Mouse (Mus musculus) G1E (cell line): ENCODE data around the gene Lrrc8d. TPM values are rescaled to one million over a fixed set of nuclear protein-coding genes. Genes with fewer than 3 reads are reported as not detected.

Source experiments
- ATAC-seq: 2 replicates; pipeline ENCODE4 v1.8.0; 2016; ENCODE audit warnings: mild to moderate bottlenecking; ENCODE audit not compliant: insufficient number of reproducible peaks, poor library complexity, low FRiP score, severe bottlenecking; ENCODE audit errors: extremely low read depth
- DNase-seq: peaks from one replicate; pipeline ENCODE4 v3.0.0; 2012; ENCODE audit warnings: low spot score
- H3K27me3 ChIP-seq: 2 replicates; pipeline ENCODE4 v1.6.1; 2012; ENCODE audit warnings: mild to moderate bottlenecking, low read length, inconsistent platforms; ENCODE audit not compliant: insufficient read depth
- H3K36me3 ChIP-seq: replicated peaks from 2 replicates; pipeline ENCODE3; 2012; ENCODE audit warnings: mild to moderate bottlenecking, inconsistent platforms
- H3K4me1 ChIP-seq: 2 replicates; pipeline ENCODE4 v1.6.1; 2012; ENCODE audit warnings: low read depth, low read length, inconsistent platforms, mixed read lengths; ENCODE audit not compliant: insufficient read depth
- H3K4me3 ChIP-seq: 2 replicates; pipeline ENCODE4 v1.5.1; 2012; ENCODE audit warnings: low read depth, mild to moderate bottlenecking, inconsistent platforms, low read length, moderate library complexity, mixed read lengths
- H3K9me3 ChIP-seq: replicated peaks from 2 replicates; pipeline ENCODE4 v1.6.1; 2012; ENCODE audit warnings: inconsistent platforms
- CTCF ChIP-seq: IDR thresholded peaks from 2 replicates; pipeline ENCODE4 v1.5.1; 2012; ENCODE audit warnings: low read depth, low read length, inconsistent platforms, mixed read lengths
- GATA1 ChIP-seq: IDR thresholded peaks from 2 replicates; pipeline ENCODE4 v1.6.1; 2012; ENCODE audit warnings: borderline replicate concordance, low read length, inconsistent platforms, mixed read lengths
- GATA2 ChIP-seq: IDR thresholded peaks from 2 replicates; pipeline ENCODE4 v1.6.1; 2012; ENCODE audit warnings: low read depth, low read length, inconsistent platforms, borderline replicate concordance
- POLR2AphosphoS5 ChIP-seq: IDR thresholded peaks from 2 replicates; pipeline ENCODE4 v1.6.1; 2012; ENCODE audit warnings: low read depth, low read length, inconsistent platforms; ENCODE audit not compliant: insufficient replicate concordance
- TAL1 ChIP-seq: conservative IDR thresholded peaks from 2 replicates; pipeline ENCODE4 v1.6.1; 2012; ENCODE audit warnings: low read depth, low read length, inconsistent platforms, mixed read lengths
- polyA plus RNA-seq: library from polyadenylated mRNA; stranded (reverse); fragments of >175 nt; gene quantifications from 2 replicates; pipeline ENCODE4 v1.2.3, GENCODE M21; 2012
- total RNA-seq, 2 experiments: library from RNA; stranded (forward) in 1 of 2; stranded (reverse) in 1 of 2; fragments of 200-1000 nt in 1 of 2; fragments of >200 nt in 1 of 2; fragmentation: Nextera tagmentation in 1 of 2; gene quantifications; 2 replicates each; pipeline ENCODE4 v1.2.3; 2014 to 2017

Lrrc8d gene
- total and polyA plus RNA-seq, 3 experiments, result 0.23 to 0.38 TPM; not detected in 1

GRCm38 (mm10) chr5:105737145-105737544, 37.4 kb downstream of the Lrrc8d start:
- no peak for TF ChIP-seq GATA1
- TF ChIP-seq GATA2, result no peak
- TF ChIP-seq TAL1, result no peak
- TF ChIP-seq CTCF, result no peak
- no peak for TF ChIP-seq POLR2AphosphoS5
- peaks cover 30% of the 10 kb centered on the region for H3K9me3 ChIP-seq
- no peaks in the 10 kb centered on the region for H3K36me3 ChIP-seq
- DNase-seq (no peak), ATAC-seq (no peak)
- H3K27me3 ChIP-seq, result no peaks in the 10 kb centered on the region
- no peak overlapping the region for H3K4me3 ChIP-seq
- no peaks in the 10 kb centered on the region for H3K4me1 ChIP-seq

DNA sequence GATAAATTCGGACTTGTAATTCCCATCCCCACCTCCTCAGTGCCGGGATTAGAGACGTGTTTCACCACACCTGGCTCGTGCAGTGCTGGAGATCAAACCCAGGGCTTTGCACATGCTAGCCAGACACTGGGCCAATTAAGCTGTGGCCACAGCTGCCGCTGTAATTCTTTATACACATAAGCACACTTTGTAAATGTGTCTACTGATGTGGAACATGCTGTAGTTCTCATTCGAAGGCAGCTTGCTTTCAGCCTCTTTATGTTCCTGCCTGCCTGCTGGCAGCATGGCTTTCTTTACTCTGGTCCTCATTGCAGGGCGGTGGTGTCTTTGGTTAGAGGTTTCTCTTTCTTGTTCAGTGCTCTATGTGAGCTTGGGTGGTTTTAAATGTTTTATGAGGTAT, 40.7 kb downstream of the Lrrc8d start:
- H3K36me3 ChIP-seq, result no peaks in the 10 kb centered on the region
- no peak for TF ChIP-seq CTCF
- TF ChIP-seq GATA2, result no peak
- no peak for TF ChIP-seq TAL1
- TF ChIP-seq POLR2AphosphoS5, result no peak
- no peak for TF ChIP-seq GATA1
- no peak for DNase-seq

DNA sequence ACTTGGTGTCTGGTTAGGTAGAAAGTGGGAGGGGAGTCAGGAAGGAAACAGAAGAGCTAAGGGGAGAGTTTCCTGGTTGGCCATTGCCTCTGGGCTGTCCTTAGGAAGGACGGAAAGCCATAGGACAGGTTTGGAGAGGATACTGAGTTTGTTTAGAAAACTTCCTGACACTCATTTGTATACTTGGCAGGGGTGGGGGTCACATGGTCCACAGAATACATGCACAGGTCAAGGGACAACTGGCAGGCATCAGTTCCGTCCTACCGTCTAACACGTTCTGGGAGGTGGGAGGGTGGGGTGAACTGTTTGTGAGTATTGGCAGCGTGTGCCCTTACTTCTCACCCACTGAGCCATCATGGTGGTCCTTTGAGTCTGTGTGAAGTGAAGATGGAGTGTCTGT, 42.9 kb downstream of the Lrrc8d start:
- Histone ChIP-seq H3K4me3 (no peak overlapping the region), H3K36me3 (no peaks in the 10 kb centered on the region), H3K27me3 (no peaks in the 10 kb centered on the region), H3K4me1 (no peaks in the 10 kb centered on the region), H3K9me3 (peaks cover 53% of the 10 kb centered on the region)
- no peak for TF ChIP-seq TAL1
- TF ChIP-seq GATA2, result no peak
- no peak for TF ChIP-seq CTCF
- no peak for TF ChIP-seq GATA1
- TF ChIP-seq POLR2AphosphoS5, result no peak
- DNase-seq (no peak), ATAC-seq (no peak)

More for the DNA sequence above, 40.7 kb downstream of the Lrrc8d start:
- no peak for ATAC-seq
- Histone ChIP-seq H3K27me3 (no peaks in the 10 kb centered on the region), H3K9me3 (peaks cover 39% of the 10 kb centered on the region), H3K4me3 (no peak overlapping the region), H3K4me1 (no peaks in the 10 kb centered on the region)

GRCm38 (mm10) chr5:105745324-105745723, 45.6 kb downstream of the Lrrc8d start:
- TF ChIP-seq GATA2 (no peak), TAL1 (no peak), POLR2AphosphoS5 (no peak), CTCF (no peak), GATA1 (no peak)
- no peaks in the 10 kb centered on the region for H3K4me1 ChIP-seq
- no peaks in the 10 kb centered on the region for H3K36me3 ChIP-seq
- H3K4me3 ChIP-seq, result no peak overlapping the region
- no peaks in the 10 kb centered on the region for H3K27me3 ChIP-seq
- no peak for DNase-seq
- no peak for ATAC-seq
- peaks cover 57% of the 10 kb centered on the region for H3K9me3 ChIP-seq

- H3K4me1 ChIP-seq, result no peaks in the 10 kb centered on the region
- peaks cover 57% of the 10 kb centered on the region for H3K9me3 ChIP-seq
- DNase-seq (no peak), ATAC-seq (no peak)
- H3K36me3 ChIP-seq, result no peaks in the 10 kb centered on the region
- TF ChIP-seq TAL1 (no peak), GATA1 (no peak), GATA2 (no peak), POLR2AphosphoS5 (no peak), CTCF (no peak)
- H3K27me3 ChIP-seq, result no peaks in the 10 kb centered on the region
- no peak overlapping the region for H3K4me3 ChIP-seq
Observed at GRCm38 (mm10) chr5:105745927-105746454, 46.2 kb downstream of the Lrrc8d start.

- Histone ChIP-seq H3K4me1 (no peaks in the 10 kb centered on the region), H3K36me3 (no peaks in the 10 kb centered on the region)
- DNase-seq, result no peak
Observed at GRCm38 (mm10) chr5:105754803-105755202, 55.0 kb downstream of the Lrrc8d start.

DNA sequence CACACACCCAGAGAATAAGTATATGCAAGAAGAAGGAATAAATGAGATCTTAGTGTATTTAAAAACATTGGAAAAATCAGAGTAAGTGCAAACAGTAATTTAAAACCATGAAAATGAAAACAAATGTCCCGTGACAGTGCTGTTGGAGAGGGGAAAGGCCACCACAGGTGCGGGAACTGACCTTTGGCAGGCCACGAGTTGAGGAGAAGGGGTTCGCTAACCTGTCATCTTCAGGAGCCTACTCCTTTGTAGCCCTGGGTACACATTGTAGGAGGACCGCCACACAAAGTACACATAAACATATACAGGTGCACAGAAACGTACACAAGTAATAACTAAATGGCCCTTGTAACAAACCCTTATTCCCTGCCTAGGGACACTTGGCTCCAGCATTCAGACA, 55.7 kb downstream of the Lrrc8d start:
- TF ChIP-seq TAL1 (no peak), GATA1 (no peak), CTCF (no peak), GATA2 (no peak), POLR2AphosphoS5 (no peak)
- Histone ChIP-seq H3K27me3 (no peaks in the 10 kb centered on the region), H3K4me3 (no peak overlapping the region), H3K36me3 (no peaks in the 10 kb centered on the region), H3K4me1 (no peaks in the 10 kb centered on the region), H3K9me3 (peaks cover 54% of the 10 kb centered on the region)
- DNase-seq (no peak), ATAC-seq (no peak)

More at GRCm38 (mm10) chr5:105754803-105755202, 55.0 kb downstream of the Lrrc8d start:
- H3K4me3 ChIP-seq, result no peak overlapping the region
- no peak for ATAC-seq
- no peaks in the 10 kb centered on the region for H3K27me3 ChIP-seq
- TF ChIP-seq GATA1 (no peak), TAL1 (no peak), POLR2AphosphoS5 (no peak), CTCF (no peak)
- peaks cover 50% of the 10 kb centered on the region for H3K9me3 ChIP-seq
